Mouse (Mus musculus) brain, embryonic 18.5 days (tissue): ENCODE results near the gene Crybb2.

ENCODE experiments used
- DNase-seq: peaks from one replicate; pipeline ENCODE4 v3.0.0-alpha.2; 2012; ENCODE audit warnings: low read depth, low spot score

The Crybb2 gene

GRCm38 (mm10) chr5:113031201-113031754 is 38.6 kb downstream of the Crybb2 start:
- no peak for DNase-seq

GRCm38 (mm10) chr5:113030082-113030481 is 39.8 kb downstream of the Crybb2 start:
- no peak for DNase-seq

GRCm38 (mm10) chr5:113026706-113027105 is 43.2 kb downstream of the Crybb2 start:
- no peak for DNase-seq

GRCm38 (mm10) chr5:113024154-113024764 is 45.7 kb downstream of the Crybb2 start:
- DNase-seq: no peak

- DNase-seq: no peak
Observed at GRCm38 (mm10) chr5:113018190-113018589, 51.7 kb downstream of the Crybb2 start.

- DNase-seq: no peak
Observed at GRCm38 (mm10) chr5:113017004-113017403, 52.9 kb downstream of the Crybb2 start.

GRCm38 (mm10) chr5:113015236-113016061 is 54.5 kb downstream of the Crybb2 start, which contains the start of gene Grk3:
Gene Grk3 (minus strand): TSS chr5:113015791.
- no peak for DNase-seq

- DNase-seq: no peak
Observed at GRCm38 (mm10) chr5:113014808-113015235, 55.1 kb downstream of the Crybb2 start.

GRCm38 (mm10) chr5:113014111-113014807 is 55.7 kb downstream of the Crybb2 start:
- no peak for DNase-seq

- no peak for DNase-seq
Observed at GRCm38 (mm10) chr5:113011926-113012325, 58.0 kb downstream of the Crybb2 start.

- no peak for DNase-seq
Observed at GRCm38 (mm10) chr5:113009183-113009820, 60.6 kb downstream of the Crybb2 start.

- DNase-seq: no peak
Observed at GRCm38 (mm10) chr5:113008496-113008895, 61.4 kb downstream of the Crybb2 start.
